Mouse (Mus musculus): ENCODE data around the gene Tex26. TPM values are rescaled to one million over a fixed set of nuclear protein-coding genes. Genes with fewer than 3 reads are reported as not detected.

The Tex26 gene
- polyA plus RNA-seq, 1 experiment = 0.78 TPM

Other genes with a start within 250 kb of the Tex26 start
- 14.9 and 15.3 TPM in 2 replicates for gene Alox5ap, start 174.9 kb upstream of the Tex26 start, polyA plus RNA-seq (2012; rRNA removed)
- 10.9 and 11.9 TPM in 2 replicates for gene Medag, start 27.9 kb upstream of the Tex26 start, polyA plus RNA-seq (2012; rRNA removed)
- 0.68 and 1.5 TPM in 2 replicates for gene Wdr95, start 89.0 kb downstream of the Tex26 start, polyA plus RNA-seq (2012; rRNA removed)
- gene Hsph1, start 196.7 kb downstream of the Tex26 start, polyA plus RNA-seq (2012; rRNA removed) = 192 and 200 TPM in 2 replicates
- gene B3glct, start 238.6 kb downstream of the Tex26 start, polyA plus RNA-seq (2012; rRNA removed) = 18.0 and 22.1 TPM in 2 replicates

All from frontal cortex, adult 2 months (tissue).